12 mouse cellular contexts compared by ENCODE assay signal in the genomic region with DNA sequence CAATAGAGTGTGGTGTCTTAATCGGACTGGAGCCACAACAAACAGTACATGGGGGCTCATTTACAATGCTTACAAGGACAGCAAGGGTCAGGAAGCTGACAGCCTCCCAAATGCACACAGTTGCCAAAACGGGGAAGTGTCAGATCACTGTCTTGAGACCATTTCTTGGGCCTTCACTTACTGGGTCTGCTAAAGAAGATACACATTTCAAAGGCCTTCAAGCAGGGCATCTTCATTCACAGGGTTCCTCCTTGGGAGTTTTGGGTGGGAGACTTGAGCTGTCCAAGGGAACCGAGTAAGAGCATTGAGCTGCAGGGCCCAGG.
DNase-seq lines count a peak whose midpoint lies in the region; ATAC-seq and TF ChIP-seq lines count a peak whose summit lies in the region.
"Had no signal": no experiment of that assay in that cellular context is flagged by ENCODE, and none has a peak within 500 bp of the region (broad histone marks: within the 10 kb centered on the region; RNA-seq: fewer than 3 reads in every experiment).

No protein-coding gene starts in this region.

- H3K4me3 ChIP-seq in heart, postnatal 0 days (ENCODE audit: low read depth, low read length), result no peak overlapping the region
- H3K4me3 ChIP-seq in embryonic fibroblast, embryonic 13.5 days (ENCODE audit: insufficient read depth, low read length), result no peak overlapping the region
- H3K4me3 ChIP-seq in hindbrain, embryonic 16.5 days (ENCODE audit: low read length), result no peak overlapping the region
- H3K4me3 ChIP-seq: liver, embryonic 12.5 days had no signal

- ATAC-seq in heart, postnatal 0 days (ENCODE audit: insufficient read depth, low read depth), result no peak
- ATAC-seq in neutrophil, adult 5-6 weeks (ENCODE audit: extremely low read depth, insufficient number of reproducible peaks, low FRiP score, poor library complexity, severe bottlenecking), result peak; percentile 20; the same call in 1 of the 2 replicates
- no peak for ATAC-seq in hindbrain, embryonic 16.5 days
- ATAC-seq: liver, embryonic 12.5 days had no signal

- no peaks in the 10 kb centered on the region for H3K27me3 ChIP-seq in heart, postnatal 0 days (ENCODE audit: control insufficient read depth, insufficient read depth, low read length)
- no peaks in the 10 kb centered on the region; the same call in 1 of the 2 replicates for H3K27me3 ChIP-seq in hindbrain, embryonic 16.5 days (replicated peaks; ENCODE audit: control insufficient read depth, insufficient read depth, low read length)
- H3K27me3 ChIP-seq: liver, embryonic 12.5 days had no signal

- H3K9ac ChIP-seq in heart, postnatal 0 days (replicated peaks; ENCODE audit: low read depth, low read length), result no peak overlapping the region
- no peak overlapping the region for H3K9ac ChIP-seq in hindbrain, embryonic 16.5 days (ENCODE audit: low read depth, low read length)
- H3K9ac ChIP-seq: liver, embryonic 12.5 days had no signal

- no peak for TF ChIP-seq EP300 in heart, postnatal 0 days (IDR thresholded peaks at IDR 0.05; ENCODE audit: low read depth)

- H3K9me3 ChIP-seq in heart, postnatal 0 days (replicated peaks; ENCODE audit: control insufficient read depth, low read length), result no peaks in the 10 kb centered on the region
- H3K9me3 ChIP-seq in hindbrain, embryonic 16.5 days (ENCODE audit: control insufficient read depth, low read length), result no peaks in the 10 kb centered on the region
- H3K9me3 ChIP-seq: liver, embryonic 12.5 days had no signal

- WGBS in heart, postnatal 0 days, result 50% methylated on average over 3 of the region's 3 CpGs
- WGBS in hindbrain, embryonic 16.5 days, result 58% methylated on average over 3 of the region's 3 CpGs

- TF ChIP-seq CTCF in heart, postnatal 0 days (IDR thresholded peaks at IDR 0.05; ENCODE audit: low read depth), result no peak
- no peak for TF ChIP-seq CTCF in embryonic fibroblast, embryonic 13.5 days (IDR thresholded peaks at IDR 0.05; ENCODE audit: borderline replicate concordance, insufficient read depth, low read length)

- H3K4me2 ChIP-seq in heart, postnatal 0 days (ENCODE audit: low read depth, low read length), result peak overlapping the region; percentile 19; the same call in 1 of the 2 replicates
- no peak overlapping the region for H3K4me2 ChIP-seq in hindbrain, embryonic 16.5 days (ENCODE audit: low read length)
- H3K4me2 ChIP-seq: liver, embryonic 12.5 days had no signal

- TF ChIP-seq POLR2A in embryonic fibroblast, embryonic 13.5 days (IDR thresholded peaks at IDR 0.05; ENCODE audit: low read depth, low read length), result no peak

- no peak for DNase-seq in heart, postnatal 0 days (ENCODE audit: low spot score)
- no peak for DNase-seq in heart, adult 18-20 months
- DNase-seq in spleen, postnatal 36 days (ENCODE audit: low spot score in 2 of 2), result peak; percentile 49 to 56
- DNase-seq in spleen, postnatal 4 days (ENCODE audit: low spot score in 2 of 2), result no peak
- DNase-seq in cerebellum, adult 11 months, result no peak
- DNase-seq: cerebellum, adult 9-11 months; kidney, postnatal 14 days; layer of hippocampus, postnatal 36 days had no signal

- peak overlapping the region; percentile 26 for H3K27ac ChIP-seq in heart, postnatal 0 days (ENCODE audit: low read depth)
- peak overlapping the region; percentile 69 for H3K27ac ChIP-seq in embryonic fibroblast, embryonic 13.5 days (ENCODE audit: insufficient read depth, low read length)
- no peak overlapping the region for H3K27ac ChIP-seq in hindbrain, embryonic 16.5 days (ENCODE audit: low read depth, low read length)
- H3K27ac ChIP-seq: liver, embryonic 12.5 days had no signal

- peaks cover 48% of the 10 kb centered on the region for H3K4me1 ChIP-seq in heart, postnatal 0 days (ENCODE audit: control insufficient read depth, insufficient read depth)
- H3K4me1 ChIP-seq in embryonic fibroblast, embryonic 13.5 days (ENCODE audit: control insufficient read depth, insufficient read depth, low read length), result peaks cover 40% of the 10 kb centered on the region
- peaks cover 8% of the 10 kb centered on the region for H3K4me1 ChIP-seq in hindbrain, embryonic 16.5 days (ENCODE audit: control insufficient read depth, insufficient read depth, low read depth, low read length)

- peaks cover 3% of the 10 kb centered on the region; the same call in 1 of the 2 replicates for H3K36me3 ChIP-seq in heart, postnatal 0 days (replicated peaks; ENCODE audit: control insufficient read depth, insufficient read depth, low read length)
- no peaks in the 10 kb centered on the region for H3K36me3 ChIP-seq in hindbrain, embryonic 16.5 days (ENCODE audit: control insufficient read depth, insufficient read depth, low read length)
- H3K36me3 ChIP-seq: liver, embryonic 12.5 days had no signal

Comparison
In these comparisons a context has a peak if more than half of its experiments do, and no peak if none do; other contexts are left out.
1. DNase-seq: peak in spleen, postnatal 36 days (2 of 2); none in heart, postnatal 0 days (single experiment), heart, adult 18-20 months (0 of 2), spleen, postnatal 4 days (0 of 2) and cerebellum, adult 11 months (single experiment).